Mouse (Mus musculus) liver, embryonic 14.5 days (tissue): ENCODE measurements around the gene Nr2f2. TPM values are rescaled to one million over a fixed set of nuclear protein-coding genes. Genes with fewer than 3 reads are reported as not detected.
A peak's percentile ranks its signal among the peaks of the same experiment; 100 is the strongest.

ENCODE experiments used
- ATAC-seq: fragments of 200-750 bp; cut with Nextera tagmentation; 2 replicates; pipeline ENCODE4 v1.8.0; 2017; ENCODE audit warnings: moderate number of reproducible peaks, mild to moderate bottlenecking, moderate library complexity; ENCODE audit not compliant: insufficient read depth
- DNase-seq, 3 experiments: peaks; one replicate each; pipeline ENCODE4 v3.0.0-alpha.2; 2012 to 2013; ENCODE audit warnings: low read depth in 3 of 3, low spot score in 3 of 3
- H3K27ac ChIP-seq: fragments of 300-500 bp; sonication (generic); 2 replicates; pipeline ENCODE4 v1.5.1; 2014; ENCODE audit warnings: moderate library complexity, mild to moderate bottlenecking, control low read depth, inconsistent platforms
- H3K27me3 ChIP-seq: fragments of 300-500 bp; sonication (generic); 2 replicates; pipeline ENCODE4 v1.6.1; 2014; ENCODE audit warnings: mild to moderate bottlenecking, low read length, moderate library complexity; ENCODE audit not compliant: control insufficient read depth, insufficient read depth
- H3K36me3 ChIP-seq: fragments of 300-500 bp; sonication (generic); replicated peaks from 2 replicates; pipeline ENCODE4 v1.6.1; 2014; ENCODE audit warnings: low read depth; ENCODE audit not compliant: control insufficient read depth, insufficient read depth
- H3K4me1 ChIP-seq, 2 experiments: fragments of 200-500 bp in 1 of 2; fragments of 300-500 bp in 1 of 2; sonication (generic) in 1 of 2; replicated peaks; 2 replicates each; pipeline ENCODE4 v1.6.1; 2012 to 2014; ENCODE audit warnings: antibody characterized with exemption in 1 of 2, inconsistent platforms in 1 of 2, low read length in 1 of 2; ENCODE audit not compliant: control insufficient read depth in 2 of 2, insufficient read depth in 2 of 2
- H3K4me2 ChIP-seq: fragments of 300-500 bp; sonication (generic); 2 replicates; pipeline ENCODE4 v1.6.1; 2014; ENCODE audit warnings: low read depth, mild to moderate bottlenecking, control low read depth, moderate library complexity
- H3K4me3 ChIP-seq, 2 experiments: fragments of 200-500 bp in 1 of 2; fragments of 300-500 bp in 1 of 2; sonication (generic) in 1 of 2; 2 replicates each; pipeline ENCODE4 v1.5.1; 2012 to 2014; ENCODE audit warnings: low read depth in 2 of 2, low read length in 2 of 2, mild to moderate bottlenecking in 2 of 2, control low read depth in 1 of 2, inconsistent platforms in 1 of 2, moderate library complexity in 1 of 2; ENCODE audit not compliant: insufficient read depth in 1 of 2
- H3K9ac ChIP-seq: fragments of 300-500 bp; sonication (generic); replicated peaks from 2 replicates; pipeline ENCODE4 v1.6.1; 2014; ENCODE audit warnings: mild to moderate bottlenecking, control low read depth, moderate library complexity
- H3K9me3 ChIP-seq: fragments of 300-500 bp; sonication (generic); 2 replicates; pipeline ENCODE4 v1.6.1; 2016; ENCODE audit warnings: low read length, mixed read lengths; ENCODE audit not compliant: control insufficient read depth
- CTCF ChIP-seq: IDR thresholded peaks from 2 replicates; pipeline ENCODE4 v1.5.1; 2016; ENCODE audit warnings: antibody characterized with exemption, low read depth, control low read depth
- EP300 ChIP-seq: IDR thresholded peaks from 2 replicates; pipeline ENCODE4 v1.6.1; 2016; ENCODE audit warnings: antibody characterized with exemption, low read depth
- WGBS: fragments of 180-500 bp; shearing (Covaris S2); extraction: QIAGEN DNeasy Blood & Tissue Kit; methylation state at CpG from one replicate; pipeline ENCODE4 v1.1.7; 2014; ENCODE audit not compliant: insufficient replicate concordance; 5-methylcytosine and 5-hydroxymethylcytosine counted together
- polyA plus RNA-seq, 2 experiments: library from polyadenylated mRNA; depleted of rRNA in 1 of 2; stranded (reverse) in 1 of 2; unstranded in 1 of 2; fragments of >200 nt; fragmentation: Nextera tagmentation in 1 of 2; extraction: Ambion mirVana in 1 of 2; gene quantifications; 2 replicates each; pipeline versions ENCODE4 v1.2.1 to v1.2.3; 2012 to 2014

The Nr2f2 gene
- polyA plus RNA-seq (2012; rRNA removed): 10.1 and 12.0 TPM in 2 replicates
- 6.3 and 8.5 TPM in 2 replicates for polyA plus RNA-seq (2014; fragmentation: Nextera tagmentation; extraction: Ambion mirVana)

DNA sequence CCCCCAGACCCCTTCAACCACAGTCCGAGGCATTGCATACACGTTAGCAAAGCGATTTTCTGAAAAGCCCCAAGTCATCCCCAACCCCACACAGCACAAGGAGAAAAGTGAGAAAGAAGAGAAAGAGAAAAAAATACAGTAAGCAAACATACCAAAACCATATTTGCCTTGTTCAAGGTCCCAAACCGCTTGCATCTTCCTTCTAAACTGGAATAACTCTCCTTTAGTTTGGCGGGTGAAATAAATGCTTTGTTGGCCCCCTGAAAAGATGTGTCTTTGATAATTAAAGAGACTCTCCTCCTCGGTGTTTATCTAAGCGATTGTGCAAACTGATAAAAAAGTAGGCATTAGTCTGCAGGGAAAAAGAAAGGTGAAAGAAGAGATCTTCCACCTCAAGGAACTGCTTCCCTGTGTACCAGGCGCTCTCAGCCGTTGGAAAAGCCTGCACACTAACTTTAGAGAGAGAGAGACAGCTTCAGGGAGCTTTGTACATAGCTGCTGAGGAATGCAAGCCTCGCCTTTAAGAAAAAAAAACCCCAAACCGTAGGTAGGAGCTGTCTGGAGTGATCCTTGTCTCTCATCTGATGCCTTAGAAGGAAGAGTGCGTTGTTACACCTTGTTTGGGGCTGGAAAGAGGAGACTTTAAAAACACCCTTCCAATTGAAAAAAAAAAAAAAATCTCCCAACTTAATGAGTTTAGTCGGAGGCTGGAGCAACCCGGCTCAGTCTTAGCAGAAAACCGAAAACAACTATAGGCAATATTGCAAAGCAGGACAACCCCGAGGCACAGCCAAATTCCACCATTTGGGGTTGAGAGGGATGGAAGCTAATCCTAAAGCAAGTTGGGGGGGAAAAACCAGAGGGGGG is at the start of gene Nr2f2:
Gene Nr2f2, minus strand, starts transcription at position 795 of the 867 bp plus-strand sequence.
- no peak for DNase-seq
- ATAC-seq: no peak
- H3K4me1 ChIP-seq: no peaks in the 10 kb centered on the region
- no peaks in the 10 kb centered on the region for H3K9me3 ChIP-seq
- no peak within 1 kb of the TSS; the same call in none of the 2 replicates for H3K27ac ChIP-seq
- no peak for TF ChIP-seq CTCF
- TF ChIP-seq EP300: no peak
- H3K27me3 ChIP-seq: peaks cover 81% of the 10 kb centered on the region
- H3K4me3 ChIP-seq: peak within 1 kb of the TSS; percentile 37 to 58
- no peak within 1 kb of the TSS; the same call in 1 of the 2 replicates for H3K9ac ChIP-seq
- H3K4me2 ChIP-seq: peak within 1 kb of the TSS; percentile 44
- WGBS: 1% methylated on average over 16 of the region's 16 CpGs
- no peaks in the 10 kb centered on the region for H3K36me3 ChIP-seq

DNA sequence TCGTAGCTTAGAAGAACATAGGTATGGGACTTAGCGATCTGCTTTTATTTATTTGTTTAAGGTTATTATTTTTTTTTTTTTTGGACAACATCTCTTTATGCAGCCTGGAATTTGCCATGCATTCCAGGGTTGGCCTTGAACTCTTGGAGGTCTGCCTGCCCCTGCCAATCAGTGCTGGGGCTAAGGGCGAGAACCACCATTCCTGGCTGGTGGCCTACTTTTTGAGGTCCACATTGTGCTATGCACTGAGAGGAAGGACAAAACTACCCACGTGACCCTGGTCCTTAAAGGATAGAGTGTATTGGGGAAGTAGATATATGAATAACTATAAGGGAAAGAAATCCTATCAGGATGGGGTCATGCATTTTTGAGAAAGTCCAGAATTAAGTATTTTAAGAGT is 47.9 kb upstream of the Nr2f2 start:
- DNase-seq: no peak
- no peak for ATAC-seq
- Histone ChIP-seq H3K9me3 (no peaks in the 10 kb centered on the region), H3K4me3 (no peak overlapping the region), H3K36me3 (no peaks in the 10 kb centered on the region), H3K4me1 (no peaks in the 10 kb centered on the region), H3K27ac (no peak overlapping the region), H3K9ac (no peak overlapping the region), H3K4me2 (no peak overlapping the region), H3K27me3 (no peaks in the 10 kb centered on the region)
- TF ChIP-seq EP300: no peak
- TF ChIP-seq CTCF: no peak
- WGBS: 57% methylated on average over 4 of the region's 4 CpGs

DNA sequence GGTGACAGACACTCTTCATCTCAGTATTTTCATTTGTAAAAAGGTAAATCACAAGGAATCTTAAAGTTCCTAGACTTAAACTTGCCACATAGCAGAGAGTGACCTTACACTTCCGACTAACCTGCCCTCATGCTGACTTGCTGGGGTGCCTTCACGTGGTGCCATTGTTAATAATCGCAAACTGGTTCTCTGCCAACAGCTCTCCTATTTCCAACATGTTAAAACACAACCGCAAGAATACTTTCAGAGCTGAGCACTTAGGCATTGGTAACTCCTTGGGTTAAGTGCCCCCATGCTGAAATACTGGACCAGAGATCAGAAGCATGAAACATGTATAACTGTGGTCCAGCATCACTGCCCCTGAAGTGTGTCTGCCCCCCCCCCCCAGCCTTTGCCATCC is 47.1 kb upstream of the Nr2f2 start:
- H3K4me2 ChIP-seq: no peak overlapping the region
- 66% methylated on average over 4 of the region's 4 CpGs for WGBS
- H3K9ac ChIP-seq: no peak overlapping the region
- ATAC-seq: no peak
- no peaks in the 10 kb centered on the region for H3K4me1 ChIP-seq
- H3K27ac ChIP-seq: no peak overlapping the region
- no peaks in the 10 kb centered on the region for H3K36me3 ChIP-seq
- no peaks in the 10 kb centered on the region for H3K9me3 ChIP-seq
- no peak overlapping the region for H3K4me3 ChIP-seq
- no peaks in the 10 kb centered on the region for H3K27me3 ChIP-seq
- no peak for TF ChIP-seq EP300
- no peak for TF ChIP-seq CTCF
- DNase-seq: no peak

DNA sequence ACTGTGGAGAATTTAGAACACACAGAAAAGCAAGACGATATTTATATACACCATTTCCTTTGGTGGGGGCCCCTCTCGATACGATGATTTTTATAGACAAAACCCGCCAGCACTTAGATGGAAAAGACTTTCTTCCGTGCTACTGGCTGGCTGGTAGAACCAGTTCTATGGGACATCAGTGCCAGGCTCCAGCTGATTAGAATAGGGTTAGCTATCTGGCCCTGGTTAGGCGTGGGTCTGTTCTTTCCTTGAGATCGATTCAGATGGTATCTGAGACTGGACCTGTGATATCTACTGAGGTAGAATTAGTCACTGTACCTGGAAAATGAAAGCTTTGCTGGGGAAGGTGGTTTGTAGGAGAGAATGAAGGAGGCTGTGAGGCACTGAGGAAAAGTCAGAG is 46.4 kb upstream of the Nr2f2 start:
- no peaks in the 10 kb centered on the region for H3K27me3 ChIP-seq

DNA sequence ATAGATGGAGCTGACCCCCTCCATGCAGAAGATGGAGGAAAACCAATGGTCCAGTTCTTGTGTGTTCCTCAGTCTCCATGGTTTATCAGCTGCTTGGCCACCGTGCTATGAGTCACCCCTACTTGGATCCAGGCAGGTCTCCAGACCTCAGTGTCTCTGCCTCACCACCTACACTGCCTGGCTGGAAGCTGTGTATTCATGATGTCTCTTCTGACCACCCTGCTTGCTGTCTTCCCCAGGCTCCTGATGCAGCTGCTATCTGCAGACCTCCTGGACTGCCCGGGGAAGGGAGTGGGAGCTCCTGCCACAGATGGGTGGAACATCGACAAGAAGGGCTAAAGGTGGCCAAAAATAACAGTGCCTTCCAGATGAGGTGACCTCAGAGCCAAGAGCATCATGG is 43.8 kb upstream of the Nr2f2 start:
- TF ChIP-seq EP300 (no peak), CTCF (no peak)
- Histone ChIP-seq H3K9me3 (no peaks in the 10 kb centered on the region), H3K4me3 (no peak overlapping the region), H3K27me3 (no peaks in the 10 kb centered on the region), H3K27ac (no peak overlapping the region), H3K36me3 (no peaks in the 10 kb centered on the region), H3K4me2 (no peak overlapping the region), H3K4me1 (no peaks in the 10 kb centered on the region), H3K9ac (no peak overlapping the region)
- WGBS: 70% methylated on average over 3 of the region's 3 CpGs
- DNase-seq (no peak), ATAC-seq (no peak)

More for the DNA sequence above, 46.4 kb upstream of the Nr2f2 start:
- DNase-seq (no peak), ATAC-seq (no peak)
- H3K9ac ChIP-seq: no peak overlapping the region
- no peaks in the 10 kb centered on the region for H3K9me3 ChIP-seq
- no peak overlapping the region for H3K4me2 ChIP-seq
- no peak overlapping the region for H3K27ac ChIP-seq
- 74% methylated on average over 7 of the region's 7 CpGs for WGBS
- H3K4me1 ChIP-seq: no peaks in the 10 kb centered on the region
- no peaks in the 10 kb centered on the region for H3K36me3 ChIP-seq
- TF ChIP-seq EP300 (no peak), CTCF (no peak)
- H3K4me3 ChIP-seq: no peak overlapping the region
